Mouse (Mus musculus) kidney, adult 9 months (tissue): ENCODE results near the gene Olfr1140.

ENCODE experiments used
- DNase-seq: peaks from one replicate; pipeline ENCODE4 v3.0.0; 2022

The Olfr1140 gene

DNA sequence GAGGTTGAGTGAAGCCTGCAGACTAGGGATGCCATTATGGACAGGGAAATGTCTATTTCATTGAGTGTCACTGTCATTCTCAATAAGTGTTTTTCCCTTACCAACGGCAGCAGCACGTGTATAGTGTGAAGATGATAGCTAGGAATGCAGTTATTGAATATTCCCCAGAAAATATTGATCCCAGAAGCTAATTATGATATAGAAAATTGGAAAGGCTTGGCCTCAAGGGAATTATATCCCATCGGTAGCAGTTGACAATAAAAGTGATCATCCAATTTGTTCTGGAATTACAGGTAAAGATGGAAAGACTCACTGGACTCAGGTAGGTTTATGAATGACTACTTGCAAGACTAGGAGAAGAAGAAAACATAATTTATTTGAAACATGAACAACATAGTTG is at the start of gene Olfr1140:
TSS of gene Olfr1140 (plus strand) at position 301 of the 400 bp plus-strand sequence.
- DNase-seq: no peak

DNA sequence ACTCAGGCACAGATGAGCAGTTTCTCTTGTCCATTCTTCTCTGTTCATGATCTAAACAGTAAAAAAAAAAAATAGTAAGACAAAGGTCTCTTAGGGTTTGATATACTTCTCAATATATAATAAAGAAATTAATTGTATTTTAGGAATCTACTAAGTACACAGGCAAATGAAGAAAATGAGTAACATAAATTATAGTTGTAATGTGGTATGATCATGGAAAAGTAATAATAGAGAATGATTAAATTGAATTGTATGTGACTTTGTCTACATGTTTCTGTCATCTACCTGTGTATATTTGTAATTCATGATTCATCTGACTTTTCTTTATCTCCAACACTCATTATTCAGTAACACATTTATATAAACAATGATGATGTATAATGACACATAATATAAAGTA is 49.7 kb upstream of the Olfr1140 start, which contains the start of gene Olfr1136:
TSS of gene Olfr1136 (minus strand) at position 101 of the 400 bp plus-strand sequence.
- DNase-seq: no peak

DNA sequence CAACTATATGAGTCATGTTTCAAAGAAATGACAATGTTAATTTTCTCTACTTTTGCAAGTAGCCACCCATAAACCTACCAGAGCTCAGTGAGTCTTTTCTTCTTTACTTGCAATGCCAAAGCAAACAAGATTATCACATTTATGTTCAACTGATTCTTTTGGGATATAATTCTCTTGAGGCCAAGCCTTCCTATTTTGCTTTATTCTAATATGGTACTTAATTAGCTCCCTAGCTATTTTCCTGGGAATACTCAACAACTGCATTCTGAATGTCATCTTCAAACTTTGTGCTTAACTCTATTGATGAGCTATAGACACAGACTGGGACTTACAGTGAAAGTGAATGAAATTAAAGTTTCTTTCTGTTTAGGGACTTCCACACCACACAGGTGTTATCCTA is 30.5 kb upstream of the Olfr1140 start, which contains the start of gene Olfr1137:
TSS of gene Olfr1137 (minus strand) at position 101 of the 400 bp plus-strand sequence.
- DNase-seq: no peak

DNA sequence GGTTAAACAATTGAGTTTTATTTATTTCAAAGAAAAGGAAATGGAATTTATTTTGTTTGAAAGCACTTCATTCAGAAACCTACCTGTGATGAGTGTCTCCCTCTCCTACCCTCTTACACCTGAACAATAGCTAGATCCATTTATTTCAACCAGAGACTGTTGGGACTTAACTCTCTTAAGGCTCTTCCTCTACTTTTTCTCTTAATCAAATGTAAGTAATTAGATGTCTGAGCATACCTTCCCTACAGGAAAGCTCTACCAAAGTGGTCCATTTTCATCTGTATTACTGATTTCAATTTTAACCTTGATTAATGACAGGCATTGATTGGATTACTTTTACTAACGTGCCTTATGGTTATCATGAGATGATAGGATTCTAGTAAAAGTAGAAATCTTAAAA is 3.7 kb upstream of the Olfr1140 start, which contains the start of gene Olfr1138:
TSS of gene Olfr1138 (minus strand) at position 101 of the 400 bp plus-strand sequence.
- DNase-seq: no peak

DNA sequence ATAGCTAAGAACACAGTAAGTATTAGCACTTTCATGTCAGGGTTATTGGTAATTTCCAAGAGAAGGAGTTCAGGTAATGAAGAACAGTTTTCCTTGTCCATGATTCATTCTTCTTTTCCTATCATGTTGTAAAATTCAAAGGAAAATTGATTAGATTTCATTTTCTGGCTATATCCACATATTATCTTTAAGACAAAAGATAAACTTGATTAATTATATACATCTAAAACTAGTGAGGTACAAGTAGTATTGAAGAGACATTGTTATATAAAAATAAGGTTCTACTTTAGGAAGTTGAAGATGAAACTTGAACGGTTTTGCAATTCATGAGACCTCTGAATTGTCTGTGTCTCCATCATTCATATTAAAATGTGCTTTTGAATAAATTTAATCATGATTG is 10.3 kb downstream of the Olfr1140 start, which contains the start of gene Olfr1141:
TSS of gene Olfr1141 (minus strand) at position 101 of the 400 bp plus-strand sequence.
- no peak for DNase-seq

DNA sequence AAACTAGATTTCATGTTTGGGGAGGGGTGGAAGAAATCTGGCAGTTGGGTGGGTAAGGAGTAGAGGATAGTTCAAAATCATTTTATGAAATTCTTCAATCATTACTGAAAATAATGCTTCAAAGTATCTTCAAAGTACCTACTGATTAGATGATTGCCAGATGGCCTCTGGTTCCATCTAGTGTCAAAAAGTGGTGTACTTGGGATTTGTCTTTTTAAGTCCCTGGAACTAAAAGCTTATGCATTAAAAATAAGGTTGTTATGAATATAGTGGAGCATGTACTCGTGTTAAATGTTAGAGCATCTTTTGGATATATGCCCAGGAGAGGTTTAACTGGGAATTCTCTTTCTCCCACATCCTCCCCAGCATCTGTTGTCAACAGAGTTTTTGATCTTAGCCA is 32.6 kb downstream of the Olfr1140 start:
- no peak for DNase-seq

DNA sequence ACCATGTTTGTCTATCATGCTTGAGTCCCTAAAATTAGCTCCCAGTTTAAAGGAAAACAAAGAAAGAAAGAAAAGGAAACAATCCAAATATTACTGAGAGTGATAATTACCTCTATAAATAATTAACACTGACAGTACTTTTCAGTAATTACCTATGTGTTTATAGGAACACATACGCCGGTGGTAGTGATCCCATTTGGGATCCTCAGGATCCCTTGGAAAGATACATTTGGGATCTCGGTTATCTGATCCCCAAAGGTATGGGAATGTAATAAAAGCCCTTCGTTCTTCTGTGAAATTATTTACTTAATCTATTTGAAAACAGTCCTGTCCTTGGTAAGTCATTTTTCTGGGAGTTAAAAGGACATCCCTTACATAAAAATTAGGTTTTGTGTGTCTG is 35.6 kb downstream of the Olfr1140 start, which contains the start of gene Olfr152:
TSS of gene Olfr152 (plus strand) at position 301 of the 400 bp plus-strand sequence.
- no peak for DNase-seq
